Mouse (Mus musculus) embryonic facial prominence, embryonic 11.5 days (tissue): Measurements from ENCODE around the gene Cd24a. TPM values are rescaled to one million over a fixed set of nuclear protein-coding genes. Genes with fewer than 3 reads are reported as not detected.

Source experiments
- ATAC-seq: fragments of 200-750 bp; cut with Nextera tagmentation; replicated peaks from 2 replicates; pipeline ENCODE4 v1.8.0; 2017; ENCODE audit warnings: low read depth; ENCODE audit not compliant: insufficient number of reproducible peaks, low FRiP score, low TSS enrichment
- DNase-seq: peaks from one replicate; pipeline ENCODE4 v3.0.0-alpha.2; 2015; ENCODE audit warnings: low spot score
- H3K27ac ChIP-seq: fragments of 300-500 bp; sonication (generic); replicated peaks from 2 replicates; pipeline ENCODE4 v1.5.1; 2014; ENCODE audit warnings: mild to moderate bottlenecking, low read depth, low read length, control low read depth
- H3K27me3 ChIP-seq: fragments of 300-500 bp; sonication (generic); 2 replicates; pipeline ENCODE4 v1.6.1; 2014; ENCODE audit warnings: mild to moderate bottlenecking, low read length, moderate library complexity, mixed read lengths; ENCODE audit not compliant: control insufficient read depth, insufficient read depth
- H3K36me3 ChIP-seq: fragments of 300-500 bp; sonication (generic); replicated peaks from 2 replicates; pipeline ENCODE4 v1.6.1; 2014; ENCODE audit warnings: low read depth, mild to moderate bottlenecking, low read length, moderate library complexity, mixed read lengths; ENCODE audit not compliant: control insufficient read depth, insufficient read depth
- H3K4me1 ChIP-seq: fragments of 300-500 bp; sonication (generic); 2 replicates; pipeline ENCODE4 v1.6.1; 2014; ENCODE audit warnings: low read length, mixed read lengths; ENCODE audit not compliant: control insufficient read depth, insufficient read depth
- H3K4me2 ChIP-seq: fragments of 300-500 bp; sonication (generic); 2 replicates; pipeline ENCODE4 v1.6.1; 2014; ENCODE audit warnings: low read depth, mild to moderate bottlenecking, control low read depth, low read length, moderate library complexity
- H3K4me3 ChIP-seq: fragments of 300-500 bp; sonication (generic); 2 replicates; pipeline ENCODE4 v1.5.1; 2014; ENCODE audit warnings: low read depth, low read length, control low read depth
- H3K9ac ChIP-seq: fragments of 300-500 bp; sonication (generic); replicated peaks from 2 replicates; pipeline ENCODE4 v1.6.1; 2014; ENCODE audit warnings: mild to moderate bottlenecking, control low read depth, low read length
- H3K9me3 ChIP-seq: fragments of 300-500 bp; sonication (generic); replicated peaks from 2 replicates; pipeline ENCODE4 v1.6.1; 2016; ENCODE audit warnings: mild to moderate bottlenecking, low read length, inconsistent platforms, mixed read lengths; ENCODE audit not compliant: control insufficient read depth
- WGBS: fragments of 180-500 bp; shearing (Covaris S2); extraction: QIAGEN DNeasy Blood & Tissue Kit; methylation state at CpG from one replicate; pipeline ENCODE4 v1.1.7; 2014; 5-methylcytosine and 5-hydroxymethylcytosine counted together
- polyA plus RNA-seq: library from polyadenylated mRNA; unstranded; fragments of >200 nt; fragmentation: Nextera tagmentation; extraction: Ambion mirVana; gene quantifications from 2 replicates; pipeline ENCODE4 v1.2.1, GENCODE M21; 2014

Gene Cd24a
- polyA plus RNA-seq, 1 experiment from 2014 or later: 626 TPM

DNA sequence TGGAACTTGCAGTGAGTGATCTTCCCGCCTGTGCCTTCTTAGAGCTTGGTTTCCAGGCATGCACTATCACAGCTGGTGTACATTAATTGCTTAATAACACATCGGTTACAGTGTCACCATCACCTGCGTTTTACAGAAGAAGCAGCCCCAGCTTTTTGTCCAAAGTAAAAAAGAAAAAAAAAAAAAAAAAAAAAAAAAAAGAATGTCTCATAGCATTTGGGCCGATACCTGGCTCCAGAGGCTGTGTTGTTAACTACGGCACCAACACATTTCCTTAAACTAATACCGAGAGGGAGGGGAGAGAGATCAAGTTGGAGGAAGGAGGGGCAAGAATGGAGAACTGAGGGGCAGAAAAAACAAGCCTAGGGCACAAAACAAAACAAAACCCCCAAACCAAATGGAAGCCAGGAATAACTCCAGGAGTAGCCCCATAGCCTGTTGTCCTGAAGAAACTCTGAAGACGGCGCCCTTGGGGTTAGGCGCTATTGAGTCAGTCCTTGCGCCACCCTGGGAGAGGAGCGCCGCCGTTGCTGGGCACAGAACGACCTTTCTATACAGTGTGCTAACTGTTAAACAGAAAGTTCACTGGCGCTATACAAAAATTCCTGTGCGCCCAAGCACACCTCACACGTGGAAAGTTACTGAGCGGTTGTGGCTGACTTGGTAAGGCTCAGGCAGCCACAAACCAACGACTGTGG, 636 bp upstream of the Cd24a start:
- Histone ChIP-seq H3K27ac (no peak overlapping the region), H3K9ac (peak overlapping the region; percentile 2; the same call in 1 of the 2 replicates), H3K36me3 (no peaks in the 10 kb centered on the region), H3K4me1 (no peaks in the 10 kb centered on the region), H3K27me3 (no peaks in the 10 kb centered on the region), H3K9me3 (no peaks in the 10 kb centered on the region), H3K4me3 (peak overlapping the region; percentile 14; the same call in 1 of the 2 replicates), H3K4me2 (peak overlapping the region; percentile 85)
- no peak for ATAC-seq
- DNase-seq: peak; percentile 73
- 13% methylated on average over 19 of the region's 19 CpGs for WGBS

DNA sequence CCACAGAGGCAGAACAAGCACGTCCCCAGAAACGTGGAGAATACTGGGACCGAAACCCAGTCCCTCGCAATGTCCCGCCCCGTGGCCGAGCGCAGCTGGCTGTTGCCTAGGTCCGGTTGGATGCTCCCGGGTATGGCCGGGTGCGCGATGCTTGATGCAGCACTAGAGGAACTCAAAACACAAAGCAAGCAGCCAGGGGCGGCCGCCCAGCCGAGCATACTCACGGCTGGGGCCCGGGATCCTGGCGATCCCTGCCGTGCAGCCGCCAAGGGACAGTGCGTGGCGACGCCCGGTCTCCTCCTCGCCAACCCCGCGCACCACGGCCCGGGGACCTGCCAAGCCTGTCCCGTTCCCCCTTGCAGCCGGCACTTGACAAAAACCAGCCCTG, 276 bp downstream of the Cd24a start:
- Histone ChIP-seq H3K9me3 (no peaks in the 10 kb centered on the region), H3K36me3 (no peaks in the 10 kb centered on the region), H3K27me3 (no peaks in the 10 kb centered on the region), H3K4me1 (no peaks in the 10 kb centered on the region), H3K4me2 (peak overlapping the region; percentile 85), H3K27ac (peak overlapping the region; percentile 98), H3K9ac (peak overlapping the region; percentile 94), H3K4me3 (peak overlapping the region; percentile 57)
- under 1% methylated on average over 32 of the region's 32 CpGs for WGBS
- ATAC-seq (peak; percentile 54), DNase-seq (peak; percentile 77)

DNA sequence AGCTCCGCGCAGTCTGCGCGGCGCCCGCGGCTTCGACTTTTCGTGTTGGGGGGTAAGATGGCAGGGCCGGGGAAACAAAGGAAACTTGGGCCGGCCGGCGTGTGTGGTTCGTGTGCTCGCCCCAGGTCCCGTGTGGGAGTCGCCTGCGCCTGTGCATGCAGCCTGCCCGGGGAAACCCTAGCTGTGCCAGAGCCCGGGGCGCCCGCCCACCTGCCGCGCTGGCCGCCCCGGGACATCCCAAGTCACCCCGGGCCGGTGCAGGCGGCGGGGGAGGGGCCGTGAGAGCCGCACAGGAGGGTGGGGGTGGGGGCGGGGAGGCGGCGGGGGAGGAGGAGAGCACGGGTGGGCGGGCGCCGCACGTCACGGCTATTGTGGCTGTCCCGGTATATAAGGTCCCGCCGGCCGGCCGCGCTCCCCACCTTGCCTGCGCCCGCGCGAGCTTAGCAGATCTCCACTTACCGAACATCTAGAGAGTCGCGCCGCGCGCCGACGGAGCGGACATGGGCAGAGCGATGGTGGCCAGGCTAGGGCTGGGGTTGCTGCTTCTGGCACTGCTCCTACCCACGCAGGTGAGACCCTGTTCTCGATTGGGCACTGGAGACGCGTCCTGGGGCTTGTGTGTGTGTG, 783 bp downstream of the Cd24a start:
- H3K36me3 ChIP-seq: no peaks in the 10 kb centered on the region; the same call in 1 of the 2 replicates
- DNase-seq (peak; percentile 86), ATAC-seq (peak; percentile 85)
- peak overlapping the region; percentile 98 for H3K27ac ChIP-seq
- no peaks in the 10 kb centered on the region for H3K9me3 ChIP-seq
- no peaks in the 10 kb centered on the region for H3K4me1 ChIP-seq
- peak overlapping the region; percentile 85 for H3K4me2 ChIP-seq
- under 1% methylated on average over 57 of the region's 65 CpGs for WGBS
- peak overlapping the region; percentile 94 for H3K9ac ChIP-seq
- peak overlapping the region; percentile 57 for H3K4me3 ChIP-seq
- H3K27me3 ChIP-seq: no peaks in the 10 kb centered on the region

DNA sequence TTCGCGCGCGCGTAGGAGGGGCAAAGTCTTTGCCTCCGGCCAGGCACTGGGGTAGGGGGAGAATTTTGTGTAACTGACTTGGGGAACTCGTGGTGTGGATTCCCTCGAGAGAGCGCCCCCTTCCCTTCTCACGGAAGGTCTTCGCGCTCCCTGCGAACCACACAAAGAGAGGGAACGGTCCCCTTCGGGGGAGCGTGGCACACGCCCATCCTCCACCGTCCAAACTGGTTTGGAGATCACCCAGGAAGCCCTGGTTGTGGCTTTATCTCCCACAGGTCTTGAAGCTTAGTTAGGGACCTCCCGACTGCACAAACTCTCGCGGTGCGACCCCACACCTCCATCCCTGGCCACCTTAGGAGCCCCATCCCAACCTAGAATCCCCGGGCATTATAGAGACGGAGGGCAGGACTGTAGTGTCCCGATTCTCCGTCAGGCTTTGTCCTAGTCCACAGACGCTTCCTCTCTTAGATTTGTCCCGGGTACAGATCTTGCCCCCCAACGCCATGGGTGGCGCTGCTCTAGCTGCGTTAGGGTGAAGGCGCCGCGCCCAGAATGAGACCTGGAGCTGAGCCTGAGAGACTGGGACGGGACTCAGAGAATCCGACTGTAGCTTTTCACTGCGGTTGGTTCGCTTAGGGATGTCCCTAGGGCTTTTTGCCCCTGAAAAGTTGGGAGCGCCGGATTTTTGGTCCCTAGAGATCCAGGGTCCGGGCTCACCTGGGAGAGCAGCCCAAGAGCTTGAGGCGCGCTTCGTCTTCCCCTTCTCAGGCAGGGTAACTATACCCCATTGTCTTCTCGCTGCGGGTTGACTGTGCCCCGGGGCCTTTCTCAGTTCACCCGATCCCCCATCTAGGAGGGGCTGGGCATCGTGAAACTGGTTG, 1.5 kb downstream of the Cd24a start:
- Histone ChIP-seq H3K9me3 (no peaks in the 10 kb centered on the region), H3K9ac (peak overlapping the region; percentile 94), H3K4me2 (peak overlapping the region; percentile 85), H3K4me3 (peak overlapping the region; percentile 57), H3K27ac (peak overlapping the region; percentile 98), H3K36me3 (peaks cover 5% of the 10 kb centered on the region), H3K27me3 (no peaks in the 10 kb centered on the region), H3K4me1 (no peaks in the 10 kb centered on the region)
- WGBS: under 1% methylated on average over 45 of the region's 49 CpGs
- ATAC-seq: peak; percentile 40
- peak; percentile 77 for DNase-seq

DNA sequence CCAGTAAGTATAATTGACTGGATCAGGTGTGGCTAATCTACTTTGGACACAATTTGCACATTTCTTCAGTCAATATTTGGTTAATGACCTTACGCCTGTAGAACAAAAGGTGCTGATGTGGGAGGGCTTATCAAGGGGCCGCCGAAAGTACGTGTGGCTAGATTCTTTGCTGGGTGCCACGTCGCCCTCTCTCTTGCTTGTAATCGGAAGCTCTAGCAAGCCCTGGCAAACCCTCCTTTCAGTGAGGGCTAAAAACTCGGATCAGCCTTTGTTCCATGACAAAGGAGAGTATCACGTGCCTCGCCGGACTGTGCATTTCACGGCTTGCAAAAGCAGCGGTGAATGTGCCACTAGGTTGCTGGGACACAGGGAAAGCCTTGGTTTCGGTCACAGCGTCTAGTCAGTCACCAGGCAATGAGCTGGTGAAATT, 2.6 kb downstream of the Cd24a start:
- H3K9ac ChIP-seq: peak overlapping the region; percentile 94
- DNase-seq (peak; percentile 89), ATAC-seq (no peak)
- peak overlapping the region; percentile 57 for H3K4me3 ChIP-seq
- no peaks in the 10 kb centered on the region for H3K27me3 ChIP-seq
- WGBS: under 1% methylated on average over 15 of the region's 15 CpGs
- peaks cover 6% of the 10 kb centered on the region for H3K36me3 ChIP-seq
- H3K4me1 ChIP-seq: no peaks in the 10 kb centered on the region
- H3K27ac ChIP-seq: peak overlapping the region; percentile 74
- H3K9me3 ChIP-seq: no peaks in the 10 kb centered on the region
- H3K4me2 ChIP-seq: peak overlapping the region; percentile 85

- Histone ChIP-seq H3K4me3 (peak overlapping the region; percentile 57), H3K4me1 (no peaks in the 10 kb centered on the region), H3K9ac (peak overlapping the region; percentile 94), H3K36me3 (peaks cover 6% of the 10 kb centered on the region), H3K4me2 (peak overlapping the region; percentile 85), H3K9me3 (no peaks in the 10 kb centered on the region), H3K27me3 (no peaks in the 10 kb centered on the region), H3K27ac (no peak overlapping the region; the same call in 1 of the 2 replicates)
- WGBS: 65% methylated on average over 3 of the region's 3 CpGs
- ATAC-seq (no peak), DNase-seq (peak; percentile 23)
Measured at GRCm38 (mm10) chr10:43581260-43581659, 3.2 kb downstream of the Cd24a start.

DNA sequence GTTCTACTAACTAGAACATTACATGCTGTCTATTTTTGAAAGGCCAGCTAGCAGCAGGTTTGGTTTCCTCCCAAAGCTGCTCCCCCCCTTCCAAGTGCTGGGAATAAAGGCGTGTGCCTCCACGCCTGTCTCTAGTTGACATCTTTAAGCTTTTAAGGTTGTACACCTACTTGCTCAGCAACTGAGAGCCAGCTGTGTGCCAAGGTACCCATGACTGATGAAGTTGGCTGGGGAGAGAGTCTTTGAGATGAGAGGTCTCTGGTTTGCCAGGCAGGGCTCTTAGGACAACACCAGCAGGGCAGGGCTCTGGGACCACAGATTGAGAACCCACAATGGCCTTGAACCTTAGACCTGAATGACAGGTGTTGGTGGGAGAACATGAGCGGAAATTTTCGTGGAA, 6.5 kb downstream of the Cd24a start:
- DNase-seq (no peak), ATAC-seq (no peak)
- Histone ChIP-seq H3K4me3 (no peak overlapping the region), H3K9ac (no peak overlapping the region), H3K4me1 (no peaks in the 10 kb centered on the region), H3K36me3 (peaks cover 6% of the 10 kb centered on the region), H3K27ac (no peak overlapping the region), H3K4me2 (no peak overlapping the region), H3K27me3 (no peaks in the 10 kb centered on the region), H3K9me3 (no peaks in the 10 kb centered on the region)
- WGBS: 90% methylated on average over 4 of the region's 4 CpGs
